Mouse (Mus musculus) lung, adult 2 months (tissue): ENCODE results near the gene Usp4. TPM values are rescaled to one million over a fixed set of nuclear protein-coding genes. Genes with fewer than 3 reads are reported as not detected.

Experiments
- DNase-seq: peaks from one replicate; pipeline ENCODE4 v3.0.0; 2022
- H3K4me1 ChIP-seq: fragments of 200-500 bp; 2 replicates; pipeline ENCODE4 v1.6.1; 2011; ENCODE audit warnings: low read length; ENCODE audit not compliant: control insufficient read depth, insufficient read depth
- H3K4me3 ChIP-seq: fragments of 200-500 bp; replicated peaks from 2 replicates; pipeline ENCODE3; 2011; ENCODE audit warnings: low read depth, mild to moderate bottlenecking, control low read depth, low read length; ENCODE audit errors: extremely low read depth
- CTCF ChIP-seq: fragments of 200-500 bp; IDR thresholded peaks from 2 replicates; pipeline ENCODE4 v1.5.1; 2011; ENCODE audit warnings: mild to moderate bottlenecking, low read length, control low read depth; ENCODE audit not compliant: insufficient read depth
- POLR2A ChIP-seq: fragments of 200-500 bp; IDR thresholded peaks from 2 replicates; pipeline ENCODE4 v1.6.1; 2011; ENCODE audit warnings: low read depth, mild to moderate bottlenecking, control low read depth, low read length, borderline replicate concordance; ENCODE audit errors: extremely low read depth
- WGBS: fragments of 180-500 bp; shearing (Covaris S2); methylation state at CpG from one replicate; pipeline ENCODE4 v1.1.7; 2018; 5-methylcytosine and 5-hydroxymethylcytosine counted together
- polyA plus RNA-seq: library from polyadenylated mRNA; depleted of rRNA; stranded (reverse); fragments of >200 nt; gene quantifications from 2 replicates; pipeline ENCODE4 v1.2.3, GENCODE M21; 2012; rRNA removed

Usp4 gene
- polyA plus RNA-seq, 1 experiment, result 75.6 TPM

DNA sequence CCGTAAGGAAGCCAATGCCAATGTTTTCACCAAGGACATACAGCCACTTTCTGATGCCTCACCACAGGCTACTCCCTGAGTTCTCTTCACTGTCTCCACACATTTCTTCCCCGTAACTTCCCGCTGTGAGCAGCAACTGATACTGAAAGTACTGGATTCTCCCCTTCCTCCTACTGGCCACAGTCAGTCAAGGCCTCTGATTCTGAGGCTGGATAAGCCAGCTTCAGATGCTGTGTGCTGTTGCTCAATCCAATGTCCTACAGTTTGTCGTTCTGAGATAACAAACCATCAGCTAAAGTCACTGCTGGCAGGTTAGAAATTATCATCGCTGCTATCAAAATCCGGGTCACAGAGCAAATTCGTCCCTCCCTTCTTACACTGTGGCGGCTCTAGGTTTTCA lies 56.8 kb downstream of the Usp4 start:
- WGBS, result 79% methylated on average over 8 of the region's 8 CpGs
- TF ChIP-seq CTCF (no peak), POLR2A (no peak)
- no peaks in the 10 kb centered on the region for H3K4me1 ChIP-seq
- DNase-seq, result no peak
- no peak overlapping the region for H3K4me3 ChIP-seq

DNA sequence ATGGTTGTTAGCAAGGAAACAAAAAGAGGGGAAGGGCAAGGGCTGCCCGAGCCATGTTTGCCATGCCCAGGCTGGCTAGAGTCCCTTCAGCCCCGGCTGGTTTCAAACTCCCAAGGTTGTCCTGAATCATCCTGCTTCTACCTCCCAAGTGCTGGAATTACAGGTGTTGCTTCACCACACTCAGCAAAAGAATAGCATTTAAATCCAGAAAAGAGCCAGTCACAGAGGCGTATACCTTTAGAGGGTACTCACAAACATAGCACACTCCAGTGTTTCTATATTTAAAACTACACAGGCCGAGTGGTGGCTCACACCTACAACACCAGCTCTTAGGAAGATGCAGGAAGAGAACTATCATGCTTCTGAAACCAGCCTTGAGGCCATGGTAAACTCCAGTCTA lies 61.9 kb downstream of the Usp4 start:
- Histone ChIP-seq H3K4me1 (no peaks in the 10 kb centered on the region), H3K4me3 (no peak overlapping the region)
- WGBS, result 75% methylated on average over 4 of the region's 4 CpGs
- no peak for DNase-seq
- TF ChIP-seq POLR2A (no peak), CTCF (no peak)

DNA sequence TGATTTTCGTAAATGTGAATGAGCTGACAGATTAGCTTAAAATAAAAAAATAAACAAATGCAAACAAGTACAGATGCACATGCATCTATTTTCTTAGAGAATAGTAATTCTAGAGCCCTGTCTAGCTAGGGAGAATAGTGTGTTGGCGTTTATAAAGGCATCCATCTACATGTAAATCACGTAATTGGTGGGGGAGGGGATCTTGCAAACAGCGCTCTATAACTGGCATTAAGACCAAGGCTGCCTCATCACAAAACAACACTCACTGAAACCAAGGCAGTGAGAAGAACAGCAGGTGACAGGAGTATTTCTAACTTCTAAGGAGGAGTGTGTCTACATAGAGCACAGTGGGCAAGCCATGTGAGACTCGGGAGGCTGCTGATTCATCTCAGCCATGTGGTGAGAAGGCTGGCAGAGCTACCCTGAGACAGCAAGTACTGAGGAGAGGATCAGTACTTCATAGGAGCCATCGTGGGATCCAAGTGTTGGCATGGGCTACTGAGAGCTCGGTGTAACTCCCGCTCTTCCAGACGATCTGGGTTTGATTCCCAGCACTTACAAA lies 63.8 kb downstream of the Usp4 start:
- WGBS, result 84% methylated on average over 9 of the region's 9 CpGs
- Histone ChIP-seq H3K4me3 (no peak overlapping the region), H3K4me1 (no peaks in the 10 kb centered on the region)
- no peak for DNase-seq
- TF ChIP-seq POLR2A (no peak), CTCF (no peak)

DNA sequence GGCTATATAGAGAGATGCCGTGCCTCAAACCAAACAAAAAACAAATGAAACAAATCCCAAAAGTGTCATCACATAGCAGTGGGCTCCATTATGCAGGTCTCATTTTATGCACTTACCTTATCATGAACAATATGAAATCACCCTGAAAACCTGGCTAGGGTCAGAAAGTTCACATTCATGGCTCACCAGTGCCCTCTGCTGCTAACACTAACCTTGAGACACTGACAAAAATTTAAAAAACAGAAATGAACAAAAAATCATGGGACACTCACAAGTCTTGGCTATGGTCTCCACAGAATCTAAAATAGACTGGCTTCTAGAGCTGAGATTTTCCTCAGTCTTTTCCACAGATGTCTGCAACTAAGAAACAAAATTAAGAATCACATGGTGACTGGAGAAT lies 64.6 kb downstream of the Usp4 start:
- no peak for DNase-seq
- WGBS, result 86% methylated on average over 1 of the region's 1 CpGs
- Histone ChIP-seq H3K4me1 (no peaks in the 10 kb centered on the region), H3K4me3 (no peak overlapping the region)
- TF ChIP-seq CTCF, result no peak
- no peak for TF ChIP-seq POLR2A

DNA sequence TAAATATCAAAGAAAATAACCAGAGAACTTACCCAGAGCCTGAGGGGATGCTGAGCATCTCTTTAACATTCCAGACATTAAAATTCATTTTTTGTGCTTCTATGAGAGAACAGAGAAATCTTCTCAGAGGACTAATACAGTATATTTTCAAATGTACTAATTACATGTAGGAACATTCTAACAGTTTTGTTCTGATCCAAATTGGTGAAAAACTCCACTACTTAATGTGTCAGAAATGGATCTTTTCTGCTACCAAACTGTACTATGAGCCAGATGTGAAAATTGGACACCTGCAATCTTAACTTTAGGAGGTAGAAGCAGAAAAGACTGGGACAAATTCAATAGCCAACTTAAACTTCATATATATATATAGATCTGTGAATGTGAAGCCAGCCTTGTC lies 80.7 kb downstream of the Usp4 start, which contains the start of gene Ccdc36:
Gene Ccdc36, minus strand, starts transcription at position 101 of the 400 bp plus-strand sequence.
- Histone ChIP-seq H3K4me3 (no peak within 1 kb of the TSS), H3K4me1 (no peaks in the 10 kb centered on the region)
- no peak for DNase-seq
- no peak for TF ChIP-seq CTCF
- no peak for TF ChIP-seq POLR2A

DNA sequence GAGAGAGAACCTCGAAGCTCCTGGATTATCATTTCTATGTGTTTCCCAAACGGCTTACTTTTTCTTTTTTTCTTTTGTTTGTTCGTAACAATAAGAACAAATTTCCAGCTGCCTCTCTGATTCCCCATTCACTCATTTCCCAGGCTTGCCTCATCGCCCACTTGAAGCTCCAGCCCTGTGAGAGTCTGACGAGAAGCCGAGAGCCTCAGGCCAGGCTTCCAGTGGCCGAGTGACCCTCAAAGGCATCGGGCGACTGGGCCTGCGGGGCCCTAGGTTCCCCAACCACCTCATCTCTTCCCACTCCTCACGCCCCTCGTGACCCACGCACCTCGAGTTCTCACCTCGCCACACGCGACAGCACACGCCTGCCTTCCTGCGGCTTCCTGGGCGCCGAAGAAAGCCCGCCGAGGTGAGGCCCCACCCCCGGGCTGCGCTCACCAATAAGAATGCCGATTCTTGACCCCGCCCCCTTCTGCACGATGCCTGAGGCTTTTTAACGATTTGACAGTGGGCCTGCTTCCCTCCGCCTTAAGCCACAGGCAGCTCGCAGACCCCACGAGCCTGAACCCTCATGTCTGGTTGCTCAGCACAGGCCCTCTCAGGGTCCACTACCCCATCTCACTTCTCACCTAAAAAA lies 83.9 kb downstream of the Usp4 start:
- 47% methylated on average over 32 of the region's 32 CpGs for WGBS
- TF ChIP-seq POLR2A, result no peak
- H3K4me1 ChIP-seq, result no peaks in the 10 kb centered on the region
- no peak for DNase-seq
- H3K4me3 ChIP-seq, result peak overlapping the region; percentile 32

DNA sequence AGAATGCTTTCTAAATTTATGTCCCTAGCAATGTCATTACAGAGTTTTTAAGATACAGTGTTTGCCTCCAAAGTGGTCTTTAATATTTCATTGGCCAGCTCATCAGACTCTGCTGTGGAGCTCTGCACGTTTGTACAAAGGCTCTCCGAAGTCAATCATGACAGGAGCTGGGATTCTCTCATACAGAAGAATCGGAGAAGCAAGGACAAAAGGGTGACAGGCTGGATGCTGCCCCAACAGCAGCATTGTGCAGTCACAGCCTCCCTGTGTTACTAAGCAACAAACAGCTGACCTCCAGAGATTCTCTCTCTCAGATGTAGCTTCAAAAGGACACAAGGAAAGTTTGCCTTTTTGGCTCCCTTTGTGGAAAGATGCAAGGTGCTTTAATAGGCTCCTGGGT lies 88.5 kb downstream of the Usp4 start, which contains the start of gene BC048562:
Gene BC048562, plus strand, starts transcription at position 301 of the 400 bp plus-strand sequence.
- TF ChIP-seq CTCF (no peak), POLR2A (no peak)
- no peak for DNase-seq
- Histone ChIP-seq H3K4me3 (no peak within 1 kb of the TSS), H3K4me1 (peaks cover 3% of the 10 kb centered on the region; the same call in 1 of the 2 replicates)
- 77% methylated on average over 3 of the region's 3 CpGs for WGBS

DNA sequence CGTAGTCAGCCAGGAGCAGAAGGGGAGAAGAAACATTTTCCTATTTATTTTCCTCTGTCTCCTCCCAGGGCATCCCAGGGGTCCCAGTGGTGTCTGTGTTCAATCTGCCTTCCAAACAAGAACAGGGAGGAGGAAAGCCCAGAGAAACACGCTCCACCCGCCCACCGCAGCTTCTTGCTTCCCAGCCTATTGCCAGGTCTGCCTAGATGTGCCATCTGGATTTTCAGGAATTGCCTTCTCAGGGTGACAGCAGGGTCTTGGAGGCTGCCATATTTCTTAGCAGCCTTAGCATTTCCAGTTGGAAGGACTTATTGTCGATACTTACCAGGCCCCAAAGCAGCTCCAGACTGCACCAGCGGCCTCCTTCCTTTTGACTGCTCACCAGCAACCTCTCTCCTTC lies 91.5 kb downstream of the Usp4 start:
- 89% methylated on average over 6 of the region's 6 CpGs for WGBS
- no peak overlapping the region for H3K4me3 ChIP-seq
- TF ChIP-seq CTCF, result no peak
- TF ChIP-seq POLR2A, result no peak
- peaks cover 5% of the 10 kb centered on the region for H3K4me1 ChIP-seq
- DNase-seq, result no peak

DNA sequence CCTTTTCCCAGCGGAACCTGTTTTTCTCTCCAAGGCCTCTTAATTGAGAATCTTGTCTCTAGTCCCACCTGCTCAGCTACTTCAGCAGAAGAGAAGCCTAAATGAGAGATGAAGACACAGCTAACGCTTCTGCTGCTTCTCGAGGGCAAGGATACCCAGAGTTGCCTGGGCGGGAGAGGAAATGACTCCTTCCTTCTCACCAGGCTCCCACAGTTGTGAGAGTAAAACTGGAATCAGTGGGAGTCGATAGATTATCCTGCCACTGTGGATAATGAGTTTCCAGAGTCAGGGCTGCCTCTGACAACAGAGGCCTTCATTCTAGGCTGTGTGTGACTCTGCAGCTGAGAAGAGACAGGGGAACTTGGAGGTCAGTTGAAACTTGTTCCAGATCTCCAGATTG lies 92.8 kb downstream of the Usp4 start:
- no peak for DNase-seq
- Histone ChIP-seq H3K4me3 (no peak overlapping the region), H3K4me1 (peaks cover 5% of the 10 kb centered on the region)
- no peak for TF ChIP-seq POLR2A
- no peak for TF ChIP-seq CTCF
- WGBS, result 53% methylated on average over 5 of the region's 5 CpGs

DNA sequence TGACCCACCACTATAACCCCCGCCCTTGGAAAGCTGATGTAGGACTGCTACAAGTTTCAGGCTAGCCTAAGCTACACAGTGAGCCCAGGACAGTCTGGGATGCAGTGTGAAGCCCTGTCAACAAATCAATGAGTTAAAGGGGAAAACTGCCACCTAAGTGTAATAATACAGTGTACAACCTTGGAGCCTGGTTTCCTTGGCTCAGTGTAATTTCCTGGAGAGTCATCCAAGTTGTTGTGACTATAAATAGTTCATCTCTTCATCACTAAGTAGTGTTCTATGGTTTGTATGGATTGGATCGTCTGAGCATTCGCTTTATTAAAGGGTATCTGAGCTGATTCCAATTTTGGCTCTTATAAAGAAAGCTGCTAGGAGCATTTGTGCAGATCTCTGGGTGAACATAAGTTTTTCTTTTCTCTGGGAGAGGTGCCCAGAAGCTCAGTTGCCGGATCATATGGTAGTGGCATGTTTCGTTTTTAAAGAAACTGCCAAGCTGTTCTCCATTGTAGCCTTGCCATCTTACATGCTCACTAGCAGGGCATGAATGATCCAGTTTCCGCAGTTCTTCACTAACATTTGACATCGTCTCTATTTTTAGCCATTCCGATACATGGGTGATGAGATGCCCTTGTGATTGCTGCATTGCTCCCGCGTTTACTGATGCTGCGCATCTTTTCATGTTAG lies 93.7 kb downstream of the Usp4 start:
- DNase-seq, result no peak
- H3K4me3 ChIP-seq, result no peak overlapping the region
- 57% methylated on average over 11 of the region's 11 CpGs for WGBS

More for the DNA sequence above, 93.7 kb downstream of the Usp4 start:
- TF ChIP-seq POLR2A (no peak), CTCF (no peak)
- H3K4me1 ChIP-seq, result peaks cover 5% of the 10 kb centered on the region

Other genes with a start within 250 kb of the Usp4 start
- gene Bsn, start 157.5 kb upstream of the Usp4 start, polyA plus RNA-seq, result 0.74 and 0.95 TPM in 2 replicates
- gene Dag1, start 83.9 kb upstream of the Usp4 start, polyA plus RNA-seq, result 125 and 170 TPM in 2 replicates
- 15.1 and 21.4 TPM in 2 replicates for gene Nicn1, start 57.4 kb upstream of the Usp4 start, polyA plus RNA-seq
- 7.0 and 13.3 TPM in 2 replicates for gene Amt, start 51.0 kb upstream of the Usp4 start, polyA plus RNA-seq
- 167 and 313 TPM in 2 replicates for gene Rhoa, start 41.7 kb upstream of the Usp4 start, polyA plus RNA-seq
- 64.1 and 75.8 TPM in 2 replicates for gene Tcta, start 41.7 kb upstream of the Usp4 start, polyA plus RNA-seq
- 1,012 and 1,202 TPM in 2 replicates for gene Gpx1, start 8.9 kb upstream of the Usp4 start, polyA plus RNA-seq
- 0.58 and 0.66 TPM in 2 replicates for gene 1700102P08Rik, start 45.0 kb downstream of the Usp4 start, polyA plus RNA-seq
- not detected in 2 replicates for gene Ccdc36, start 80.6 kb downstream of the Usp4 start, polyA plus RNA-seq
- not detected in 2 replicates for gene BC048562, start 88.6 kb downstream of the Usp4 start, polyA plus RNA-seq
- gene Ccdc71, start 112.7 kb downstream of the Usp4 start, polyA plus RNA-seq, result 26.8 and 27.2 TPM in 2 replicates
- gene Klhdc8b, start 113.7 kb downstream of the Usp4 start, polyA plus RNA-seq, result 108 and 109 TPM in 2 replicates
- 189 and 231 TPM in 2 replicates for gene Lamb2, start 131.9 kb downstream of the Usp4 start, polyA plus RNA-seq
- 134 and 161 TPM in 2 replicates for gene Usp19, start 142.7 kb downstream of the Usp4 start, polyA plus RNA-seq
- gene Qars, start 159.9 kb downstream of the Usp4 start, polyA plus RNA-seq, result 140 and 204 TPM in 2 replicates
- gene Qrich1, start 169.0 kb downstream of the Usp4 start, polyA plus RNA-seq, result 64.4 and 76.6 TPM in 2 replicates
- 63.3 and 66.6 TPM in 2 replicates for gene Impdh2, start 212.4 kb downstream of the Usp4 start, polyA plus RNA-seq
- gene Ndufaf3, start 219.6 kb downstream of the Usp4 start, polyA plus RNA-seq, result 45.5 and 46.3 TPM in 2 replicates
- gene Dalrd3, start 222.0 kb downstream of the Usp4 start, polyA plus RNA-seq, result 183 and 199 TPM in 2 replicates
- gene Wdr6, start 230.9 kb downstream of the Usp4 start, polyA plus RNA-seq, result 58.7 and 67.6 TPM in 2 replicates
- 19.6 and 22.4 TPM in 2 replicates for gene P4htm, start 249.8 kb downstream of the Usp4 start, polyA plus RNA-seq